Mouse (Mus musculus): ENCODE measurements at regions not wholly inside any gene's neighbourhood (a gene's known extent, or its start where the extent isn't known, plus 50 kb on each side); places are given as distances from the start of the nearest gene placed in this dataset.

DNA sequence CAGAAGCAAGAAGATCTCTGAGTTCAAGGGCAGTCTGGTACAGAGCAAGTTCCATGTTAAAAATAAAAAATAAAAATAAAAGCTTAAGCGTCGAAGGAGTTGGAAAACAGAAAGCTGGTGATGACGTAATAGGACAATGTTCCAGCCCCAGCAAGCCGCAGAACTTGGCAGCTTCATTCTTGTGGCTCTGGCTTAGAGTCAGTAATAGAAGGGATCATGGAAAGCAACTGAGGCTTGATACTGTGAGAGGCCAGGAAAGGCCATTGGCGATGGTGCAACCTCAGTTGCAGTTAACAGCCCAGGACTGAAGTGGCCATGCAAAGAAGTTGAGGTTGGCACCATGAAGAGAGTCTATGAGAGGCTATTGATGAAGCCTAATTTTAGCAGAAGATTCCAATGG lies 168.3 kb upstream of the Foxn2 start:
- no peak for TF ChIP-seq POLR2A (IDR thresholded peaks at IDR 0.05; ENCODE audit: low read depth, low read length)
- no peak for TF ChIP-seq CTCF (IDR thresholded peaks at IDR 0.05; ENCODE audit: extremely low read depth, insufficient read length, insufficient replicate concordance, low read depth, low read length)

Measured in small intestine, adult 2 months (tissue).